Mouse (Mus musculus): ENCODE data around the gene Gm11567. TPM values are rescaled to one million over a fixed set of nuclear protein-coding genes. Genes with fewer than 3 reads are reported as not detected.

The Gm11567 gene
- polyA plus RNA-seq (2015; fragmentation: Illumina TruSeq; extraction: RNeasy Lipid Tissue Mini Kit (QIAGEN cat#74804); ENCODE audit: insufficient read depth, low replicate concordance): not detected

DNA sequence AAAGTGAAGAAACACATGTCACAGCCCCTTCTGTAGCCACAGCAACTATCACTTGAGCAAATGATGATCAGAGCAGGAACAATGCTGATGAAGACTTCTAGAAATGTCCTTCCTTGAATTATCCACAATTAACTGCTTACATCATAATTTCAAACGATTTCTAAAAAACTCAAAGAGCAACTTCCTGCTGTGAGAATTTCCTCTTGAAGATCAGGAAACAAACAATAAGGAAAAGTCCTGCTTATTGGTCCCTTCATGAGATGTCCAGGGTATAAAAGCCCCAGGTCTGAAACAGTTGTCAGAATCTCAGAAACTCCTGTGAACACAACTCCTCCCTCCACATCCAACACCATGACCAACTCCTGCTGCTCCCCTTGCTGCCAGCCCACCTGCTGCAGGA, at the start of gene Gm11567:
TSS of gene Gm11567 (plus strand) at position 301 of the 400 bp plus-strand sequence.

DNA sequence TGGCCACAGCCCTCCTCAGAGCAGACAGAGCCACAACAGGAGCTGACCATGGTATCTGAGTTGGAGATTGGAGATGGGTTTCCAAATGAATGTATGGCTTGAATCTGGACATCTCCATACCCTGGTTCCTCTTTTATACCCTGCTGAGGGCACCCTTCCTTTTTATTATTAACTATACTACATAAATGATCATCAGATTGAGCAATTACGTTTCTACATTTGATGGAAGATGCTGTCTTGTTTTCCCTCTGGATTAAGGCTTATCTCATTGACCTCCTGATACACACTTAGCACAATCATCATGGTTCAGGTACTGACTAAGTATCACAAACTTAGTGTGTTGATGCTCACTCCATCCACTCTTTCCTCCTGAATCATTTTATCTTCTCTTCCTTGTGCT, 41.0 kb upstream of the Gm11567 start, which contains the start of gene 2300003K06Rik:
TSS of gene 2300003K06Rik (minus strand) at position 101 of the 400 bp plus-strand sequence.

DNA sequence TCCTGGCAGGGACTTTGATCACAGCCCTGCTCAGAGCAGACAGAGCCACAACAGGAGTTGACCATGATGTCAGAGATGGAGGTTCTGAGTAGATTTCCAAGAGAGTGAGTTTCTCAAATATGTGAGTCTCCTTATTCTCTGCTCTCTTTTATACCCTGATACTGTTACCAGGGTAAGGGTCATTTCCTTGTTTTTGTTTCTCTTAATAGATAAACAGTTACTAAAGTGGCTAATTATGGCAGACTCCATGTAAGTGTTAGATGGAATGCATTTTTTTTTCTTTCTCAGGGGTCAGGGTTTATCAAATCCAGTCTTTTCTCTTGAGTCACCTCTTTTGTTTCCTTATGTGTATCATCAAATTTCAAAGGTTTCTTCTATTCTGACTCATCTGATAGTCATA, 27.5 kb upstream of the Gm11567 start, which contains the start of gene Krtap4-16:
TSS of gene Krtap4-16 (minus strand) at position 101 of the 400 bp plus-strand sequence.

DNA sequence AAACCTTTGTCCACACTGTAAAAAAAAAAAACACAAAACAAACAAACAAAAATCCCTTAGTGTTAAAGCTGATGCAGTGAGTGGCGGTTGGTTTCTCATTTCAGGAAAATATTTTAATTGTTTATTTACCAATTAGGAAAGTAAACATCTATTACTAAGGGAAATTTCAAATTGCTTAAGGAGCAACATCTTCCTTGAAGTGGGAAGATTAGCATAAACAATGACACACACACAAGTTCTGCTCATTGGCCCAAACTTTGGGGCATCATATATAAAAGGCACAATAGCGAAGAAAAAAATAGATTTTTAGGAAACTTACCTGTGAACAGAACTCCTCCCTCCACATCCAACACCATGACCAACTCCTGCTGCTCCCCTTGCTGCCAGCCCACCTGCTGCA, 21.4 kb upstream of the Gm11567 start, which contains the start of gene Gm11568:
TSS of gene Gm11568 (plus strand) at position 301 of the 400 bp plus-strand sequence.

DNA sequence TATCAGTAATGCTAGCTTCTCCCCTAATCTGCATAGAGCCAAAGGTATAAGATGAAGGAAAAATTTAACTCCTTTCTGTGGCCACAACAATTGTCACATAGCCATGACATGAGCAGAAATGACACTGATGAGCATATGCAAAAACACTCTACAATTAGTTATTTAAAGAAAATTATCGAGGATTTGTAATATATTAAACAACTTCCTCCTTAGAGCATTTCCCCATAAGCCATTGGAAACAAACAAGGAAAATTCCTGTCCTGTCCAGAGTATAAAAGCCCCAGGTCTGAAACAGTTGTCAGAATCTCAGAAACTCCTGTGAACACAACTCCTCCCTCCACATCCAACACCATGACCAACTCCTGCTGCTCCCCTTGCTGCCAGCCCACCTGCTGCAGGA, 14.8 kb upstream of the Gm11567 start, which contains the start of gene Gm11559:
TSS of gene Gm11559 (plus strand) at position 301 of the 400 bp plus-strand sequence.

DNA sequence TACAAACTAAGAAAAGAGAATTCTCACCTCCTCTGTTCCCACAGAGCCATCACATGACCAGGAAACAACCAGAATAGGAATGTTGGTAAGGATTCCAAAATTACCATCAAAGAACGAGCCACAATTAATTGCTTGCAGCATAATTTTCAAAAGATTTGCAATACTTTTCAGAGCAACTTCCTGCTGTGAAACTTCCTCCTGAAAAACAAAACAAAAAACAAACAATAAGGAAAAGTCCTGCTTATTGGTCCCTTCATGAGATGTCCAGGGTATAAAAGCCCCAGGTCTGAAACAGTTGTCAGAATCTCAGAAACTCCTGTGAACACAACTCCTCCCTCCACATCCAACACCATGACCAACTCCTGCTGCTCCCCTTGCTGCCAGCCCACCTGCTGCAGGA, 5.9 kb upstream of the Gm11567 start, which contains the start of gene Krtap9-1:
TSS of gene Krtap9-1 (plus strand) at position 301 of the 400 bp plus-strand sequence.

DNA sequence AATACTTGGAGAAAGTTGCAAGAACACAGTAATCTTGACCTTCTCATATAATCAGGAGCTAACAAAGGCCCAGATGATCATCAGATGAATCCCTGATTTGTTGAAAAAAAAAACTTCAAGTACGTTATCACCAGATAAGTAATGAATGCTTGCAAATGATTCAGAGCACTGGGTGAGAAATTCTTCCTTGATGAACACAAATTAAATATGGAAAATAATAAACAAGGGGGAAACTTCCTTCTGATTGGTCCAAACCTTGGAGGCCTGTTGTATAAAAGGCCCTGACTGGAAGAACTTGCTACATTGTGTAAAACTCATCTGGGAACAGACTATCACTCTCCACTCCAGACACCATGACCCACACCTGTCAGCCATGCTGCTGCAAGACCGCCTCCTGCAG, 28.6 kb downstream of the Gm11567 start, which contains the start of gene Krtap31-1:
TSS of gene Krtap31-1 (plus strand) at position 301 of the 400 bp plus-strand sequence.

DNA sequence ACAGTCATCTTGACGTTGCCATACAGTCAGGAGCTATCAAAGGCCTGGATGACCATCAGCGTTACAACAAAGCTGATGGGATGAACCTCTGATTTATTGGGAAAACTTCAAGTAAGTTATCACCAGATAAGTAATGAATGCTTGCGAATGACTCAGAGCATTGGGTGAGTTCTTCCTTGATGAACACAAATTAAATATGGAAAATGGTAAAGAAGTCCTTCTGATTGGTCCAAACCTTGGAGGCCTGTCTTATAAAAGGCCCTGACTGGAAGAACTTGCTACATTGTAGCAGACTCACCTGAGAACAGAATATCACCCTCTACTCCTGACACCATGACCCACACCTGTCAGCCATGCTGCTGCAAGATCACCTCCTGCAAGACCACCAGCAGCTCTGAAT, 35.5 kb downstream of the Gm11567 start, which contains the start of gene Gm11565:
TSS of gene Gm11565 (plus strand) at position 301 of the 400 bp plus-strand sequence.

Other genes with a start within 250 kb of the Gm11567 start
- not detected for gene Krtap4-2, start 244.1 kb upstream of the Gm11567 start, polyA plus RNA-seq (2015; fragmentation: Illumina TruSeq; extraction: RNeasy Lipid Tissue Mini Kit (QIAGEN cat#74804); ENCODE audit: insufficient read depth, low replicate concordance)
- gene Krtap4-7, start 235.1 kb upstream of the Gm11567 start, polyA plus RNA-seq (2015; fragmentation: Illumina TruSeq; extraction: RNeasy Lipid Tissue Mini Kit (QIAGEN cat#74804); ENCODE audit: insufficient read depth, low replicate concordance): not detected
- gene Gm11555, start 229.0 kb upstream of the Gm11567 start, polyA plus RNA-seq (2015; fragmentation: Illumina TruSeq; extraction: RNeasy Lipid Tissue Mini Kit (QIAGEN cat#74804); ENCODE audit: insufficient read depth, low replicate concordance): not detected
- not detected for gene Gm11563, start 220.2 kb upstream of the Gm11567 start, polyA plus RNA-seq (2015; fragmentation: Illumina TruSeq; extraction: RNeasy Lipid Tissue Mini Kit (QIAGEN cat#74804); ENCODE audit: insufficient read depth, low replicate concordance)
- not detected for gene Krtap4-6, start 213.2 kb upstream of the Gm11567 start, polyA plus RNA-seq (2015; fragmentation: Illumina TruSeq; extraction: RNeasy Lipid Tissue Mini Kit (QIAGEN cat#74804); ENCODE audit: insufficient read depth, low replicate concordance)
- gene Gm14190, start 188.4 kb upstream of the Gm11567 start, polyA plus RNA-seq (2015; fragmentation: Illumina TruSeq; extraction: RNeasy Lipid Tissue Mini Kit (QIAGEN cat#74804); ENCODE audit: insufficient read depth, low replicate concordance): not detected
- gene Gm14180, start 144.9 kb upstream of the Gm11567 start, polyA plus RNA-seq (2015; fragmentation: Illumina TruSeq; extraction: RNeasy Lipid Tissue Mini Kit (QIAGEN cat#74804); ENCODE audit: insufficient read depth, low replicate concordance): not detected
- not detected for gene Gm11595, start 106.3 kb upstream of the Gm11567 start, polyA plus RNA-seq (2015; fragmentation: Illumina TruSeq; extraction: RNeasy Lipid Tissue Mini Kit (QIAGEN cat#74804); ENCODE audit: insufficient read depth, low replicate concordance)
- gene Krtap4-8, start 98.5 kb upstream of the Gm11567 start, polyA plus RNA-seq (2015; fragmentation: Illumina TruSeq; extraction: RNeasy Lipid Tissue Mini Kit (QIAGEN cat#74804); ENCODE audit: insufficient read depth, low replicate concordance): not detected
- not detected for gene Krtap4-9, start 94.0 kb upstream of the Gm11567 start, polyA plus RNA-seq (2015; fragmentation: Illumina TruSeq; extraction: RNeasy Lipid Tissue Mini Kit (QIAGEN cat#74804); ENCODE audit: insufficient read depth, low replicate concordance)
- gene Gm11596, start 85.7 kb upstream of the Gm11567 start, polyA plus RNA-seq (2015; fragmentation: Illumina TruSeq; extraction: RNeasy Lipid Tissue Mini Kit (QIAGEN cat#74804); ENCODE audit: insufficient read depth, low replicate concordance): not detected
- gene Gm11569, start 80.3 kb upstream of the Gm11567 start, polyA plus RNA-seq (2015; fragmentation: Illumina TruSeq; extraction: RNeasy Lipid Tissue Mini Kit (QIAGEN cat#74804); ENCODE audit: insufficient read depth, low replicate concordance): not detected
- not detected for gene Gm11554, start 74.7 kb upstream of the Gm11567 start, polyA plus RNA-seq (2015; fragmentation: Illumina TruSeq; extraction: RNeasy Lipid Tissue Mini Kit (QIAGEN cat#74804); ENCODE audit: insufficient read depth, low replicate concordance)
- not detected for gene Krtap4-13, start 69.3 kb upstream of the Gm11567 start, polyA plus RNA-seq (2015; fragmentation: Illumina TruSeq; extraction: RNeasy Lipid Tissue Mini Kit (QIAGEN cat#74804); ENCODE audit: insufficient read depth, low replicate concordance)
- not detected for gene Gm11564, start 63.5 kb upstream of the Gm11567 start, polyA plus RNA-seq (2015; fragmentation: Illumina TruSeq; extraction: RNeasy Lipid Tissue Mini Kit (QIAGEN cat#74804); ENCODE audit: insufficient read depth, low replicate concordance)
- gene 2300003K06Rik, start 41.1 kb upstream of the Gm11567 start, polyA plus RNA-seq (2015; fragmentation: Illumina TruSeq; extraction: RNeasy Lipid Tissue Mini Kit (QIAGEN cat#74804); ENCODE audit: insufficient read depth, low replicate concordance): not detected
- gene Krtap4-16, start 27.6 kb upstream of the Gm11567 start, polyA plus RNA-seq (2015; fragmentation: Illumina TruSeq; extraction: RNeasy Lipid Tissue Mini Kit (QIAGEN cat#74804); ENCODE audit: insufficient read depth, low replicate concordance): not detected
- gene Gm11568, start 21.3 kb upstream of the Gm11567 start, polyA plus RNA-seq (2015; fragmentation: Illumina TruSeq; extraction: RNeasy Lipid Tissue Mini Kit (QIAGEN cat#74804); ENCODE audit: insufficient read depth, low replicate concordance): not detected
- gene Gm11559, start 14.7 kb upstream of the Gm11567 start, polyA plus RNA-seq (2015; fragmentation: Illumina TruSeq; extraction: RNeasy Lipid Tissue Mini Kit (QIAGEN cat#74804); ENCODE audit: insufficient read depth, low replicate concordance): not detected
- gene Krtap9-1, start 5.8 kb upstream of the Gm11567 start, polyA plus RNA-seq (2015; fragmentation: Illumina TruSeq; extraction: RNeasy Lipid Tissue Mini Kit (QIAGEN cat#74804); ENCODE audit: insufficient read depth, low replicate concordance): not detected
- gene Krtap31-1, start 28.7 kb downstream of the Gm11567 start, polyA plus RNA-seq (2015; fragmentation: Illumina TruSeq; extraction: RNeasy Lipid Tissue Mini Kit (QIAGEN cat#74804); ENCODE audit: insufficient read depth, low replicate concordance): not detected
- gene Gm11565, start 35.6 kb downstream of the Gm11567 start, polyA plus RNA-seq (2015; fragmentation: Illumina TruSeq; extraction: RNeasy Lipid Tissue Mini Kit (QIAGEN cat#74804); ENCODE audit: insufficient read depth, low replicate concordance): not detected
- not detected for gene Krtap31-2, start 57.1 kb downstream of the Gm11567 start, polyA plus RNA-seq (2015; fragmentation: Illumina TruSeq; extraction: RNeasy Lipid Tissue Mini Kit (QIAGEN cat#74804); ENCODE audit: insufficient read depth, low replicate concordance)
- not detected for gene Krtap9-5, start 69.3 kb downstream of the Gm11567 start, polyA plus RNA-seq (2015; fragmentation: Illumina TruSeq; extraction: RNeasy Lipid Tissue Mini Kit (QIAGEN cat#74804); ENCODE audit: insufficient read depth, low replicate concordance)
- gene Krtap29-1, start 99.9 kb downstream of the Gm11567 start, polyA plus RNA-seq (2015; fragmentation: Illumina TruSeq; extraction: RNeasy Lipid Tissue Mini Kit (QIAGEN cat#74804); ENCODE audit: insufficient read depth, low replicate concordance): not detected
- gene Krtap16-1, start 107.4 kb downstream of the Gm11567 start, polyA plus RNA-seq (2015; fragmentation: Illumina TruSeq; extraction: RNeasy Lipid Tissue Mini Kit (QIAGEN cat#74804); ENCODE audit: insufficient read depth, low replicate concordance): not detected
- gene Krtap17-1, start 114.8 kb downstream of the Gm11567 start, polyA plus RNA-seq (2015; fragmentation: Illumina TruSeq; extraction: RNeasy Lipid Tissue Mini Kit (QIAGEN cat#74804); ENCODE audit: insufficient read depth, low replicate concordance): not detected
- gene Krt33a, start 137.0 kb downstream of the Gm11567 start, polyA plus RNA-seq (2015; fragmentation: Illumina TruSeq; extraction: RNeasy Lipid Tissue Mini Kit (QIAGEN cat#74804); ENCODE audit: insufficient read depth, low replicate concordance): not detected
- not detected for gene Krt33b, start 150.7 kb downstream of the Gm11567 start, polyA plus RNA-seq (2015; fragmentation: Illumina TruSeq; extraction: RNeasy Lipid Tissue Mini Kit (QIAGEN cat#74804); ENCODE audit: insufficient read depth, low replicate concordance)
- not detected for gene Krt34, start 162.4 kb downstream of the Gm11567 start, polyA plus RNA-seq (2015; fragmentation: Illumina TruSeq; extraction: RNeasy Lipid Tissue Mini Kit (QIAGEN cat#74804); ENCODE audit: insufficient read depth, low replicate concordance)
- not detected for gene Krt31, start 171.4 kb downstream of the Gm11567 start, polyA plus RNA-seq (2015; fragmentation: Illumina TruSeq; extraction: RNeasy Lipid Tissue Mini Kit (QIAGEN cat#74804); ENCODE audit: insufficient read depth, low replicate concordance)
- gene Krt32, start 209.0 kb downstream of the Gm11567 start, polyA plus RNA-seq (2015; fragmentation: Illumina TruSeq; extraction: RNeasy Lipid Tissue Mini Kit (QIAGEN cat#74804); ENCODE audit: insufficient read depth, low replicate concordance): not detected
- gene Krt35, start 217.1 kb downstream of the Gm11567 start, polyA plus RNA-seq (2015; fragmentation: Illumina TruSeq; extraction: RNeasy Lipid Tissue Mini Kit (QIAGEN cat#74804); ENCODE audit: insufficient read depth, low replicate concordance): not detected
- not detected for gene Krt36, start 226.4 kb downstream of the Gm11567 start, polyA plus RNA-seq (2015; fragmentation: Illumina TruSeq; extraction: RNeasy Lipid Tissue Mini Kit (QIAGEN cat#74804); ENCODE audit: insufficient read depth, low replicate concordance)
- gene Krt13, start 242.4 kb downstream of the Gm11567 start, polyA plus RNA-seq (2015; fragmentation: Illumina TruSeq; extraction: RNeasy Lipid Tissue Mini Kit (QIAGEN cat#74804); ENCODE audit: insufficient read depth, low replicate concordance): not detected